Mouse (Mus musculus) WW6 (cell line): Measurements from ENCODE around the gene Slc22a23.
A peak's percentile ranks its signal among the peaks of the same experiment; 100 is the strongest.

Experiments
- DNase-seq: peaks from one replicate; pipeline ENCODE4 v3.0.0-alpha.2; 2013; ENCODE audit warnings: low read depth, low spot score

The Slc22a23 gene

GRCm38 (mm10) chr13:34163304-34163975, 181.5 kb downstream of the Slc22a23 start:
- no peak for DNase-seq

GRCm38 (mm10) chr13:34162491-34163303, 182.3 kb downstream of the Slc22a23 start, which contains the start of gene Psmg4:
Gene Psmg4, plus strand, starts transcription at chr13:34162964.
- DNase-seq = peak; percentile 73

GRCm38 (mm10) chr13:34159926-34160325, 185.1 kb downstream of the Slc22a23 start:
- no peak for DNase-seq

- no peak for DNase-seq
Measured at GRCm38 (mm10) chr13:34157596-34158157, 187.3 kb downstream of the Slc22a23 start.

GRCm38 (mm10) chr13:34156840-34157185, 188.2 kb downstream of the Slc22a23 start:
- no peak for DNase-seq

- no peak for DNase-seq
Measured at GRCm38 (mm10) chr13:34156133-34156839, 188.7 kb downstream of the Slc22a23 start.

GRCm38 (mm10) chr13:34154931-34155272, 190.1 kb downstream of the Slc22a23 start:
- DNase-seq = no peak

- no peak for DNase-seq
Measured at GRCm38 (mm10) chr13:34154217-34154930, 190.6 kb downstream of the Slc22a23 start.

GRCm38 (mm10) chr13:34153254-34154011, 191.5 kb downstream of the Slc22a23 start:
- DNase-seq = no peak

- no peak for DNase-seq
Measured at GRCm38 (mm10) chr13:34152695-34153094, 192.3 kb downstream of the Slc22a23 start.

GRCm38 (mm10) chr13:34151425-34151824, 193.6 kb downstream of the Slc22a23 start:
- DNase-seq = no peak

- no peak for DNase-seq
Measured at GRCm38 (mm10) chr13:34150271-34151027, 194.5 kb downstream of the Slc22a23 start.

GRCm38 (mm10) chr13:34149463-34150176, 195.4 kb downstream of the Slc22a23 start:
- no peak for DNase-seq

- DNase-seq = no peak
Measured at GRCm38 (mm10) chr13:34148767-34149392, 196.1 kb downstream of the Slc22a23 start.

- no peak for DNase-seq
Measured at GRCm38 (mm10) chr13:34148181-34148580, 196.8 kb downstream of the Slc22a23 start.

GRCm38 (mm10) chr13:34146916-34147315, 198.1 kb downstream of the Slc22a23 start:
- no peak for DNase-seq

- no peak for DNase-seq
Measured at GRCm38 (mm10) chr13:34143389-34143788, 201.6 kb downstream of the Slc22a23 start.

GRCm38 (mm10) chr13:34136605-34137004, 208.4 kb downstream of the Slc22a23 start:
- DNase-seq = no peak

- no peak for DNase-seq
Measured at GRCm38 (mm10) chr13:34134276-34134675, 210.7 kb downstream of the Slc22a23 start.
